Mouse (Mus musculus) layer of hippocampus, postnatal 14 days (tissue): ENCODE measurements around the gene Armc8. TPM values are rescaled to one million over a fixed set of nuclear protein-coding genes. Genes with fewer than 3 reads are reported as not detected.
A peak's percentile ranks its signal among the peaks of the same experiment; 100 is the strongest.
"Not testable (repeated sequence)": the region's sequence is repeated elsewhere in the genome, so short reads cannot be mapped to it uniquely, and the experiment has no call there.

Source experiments
- DNase-seq, 2 experiments: peaks; one replicate each; pipeline ENCODE4 v3.0.0; 2021 to 2022; ENCODE audit warnings: low spot score in 2 of 2, mixed read lengths in 1 of 2
- long read RNA-seq, 2 experiments: library from polyadenylated mRNA; stranded (forward); transcript quantifications; one replicate each; pipeline ENCODE4 v2.0.0; 2021
- total RNA-seq, 2 experiments: library from RNA; stranded (reverse); gene quantifications; 2 replicates each; pipeline ENCODE4 v1.2.3; 2021

The Armc8 gene
- total RNA-seq = 10 to 100 TPM; 53.3 to 53.7 TPM
- long read RNA-seq, experiment 1, full-length matches to known transcripts = 32 of 45 reads
- long read RNA-seq, experiment 1, partial matches to known transcripts = 7 of 45 reads
- long read RNA-seq, experiment 1, other reads (novel, unspliced or antisense) = 6 of 45 reads
- long read RNA-seq, experiment 2, full-length matches to known transcripts = 53 of 71 reads
- long read RNA-seq, experiment 2, partial matches to known transcripts = 6 of 71 reads
- long read RNA-seq, experiment 2, other reads (novel, unspliced or antisense) = 12 of 71 reads

DNA sequence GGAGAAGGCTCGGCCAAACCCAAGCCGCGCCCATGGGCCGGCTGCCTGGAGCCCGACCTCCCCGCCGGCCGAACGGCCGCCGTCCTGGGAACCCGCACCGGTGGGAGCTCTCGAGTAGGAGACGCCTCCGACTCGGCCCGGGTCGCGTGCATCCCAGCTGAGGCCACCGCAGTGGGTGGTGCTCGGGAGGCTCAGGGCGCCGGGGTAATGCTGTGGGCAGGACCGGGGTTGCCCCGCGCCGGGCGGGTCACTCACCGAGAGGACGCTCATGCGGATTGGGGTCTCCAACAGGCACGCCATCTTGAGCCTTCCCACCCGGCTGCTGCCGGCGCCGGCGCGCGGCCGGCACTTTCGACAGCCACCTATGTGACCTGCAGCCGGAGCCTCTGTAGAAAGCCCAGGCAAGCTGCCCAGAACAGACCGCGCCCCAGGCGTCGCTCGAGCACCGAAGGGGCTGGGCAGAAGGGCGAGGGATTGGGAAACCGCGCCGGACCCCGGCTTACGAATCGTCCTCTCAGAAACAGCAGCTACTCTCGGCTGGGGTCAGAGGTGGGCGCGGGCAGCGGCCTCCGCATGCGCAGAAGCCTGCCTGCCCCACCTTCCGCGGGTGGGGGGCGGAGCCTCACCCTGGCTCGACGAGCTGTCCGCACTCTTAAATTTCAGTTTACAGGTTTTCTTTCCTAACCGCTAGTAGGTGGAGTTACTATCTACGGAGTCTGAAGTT lies at the start of gene Armc8:
Gene Armc8 (minus strand): TSS at position 553 of the 724 bp plus-strand sequence.
- peak; percentile 92 to 96 for DNase-seq

DNA sequence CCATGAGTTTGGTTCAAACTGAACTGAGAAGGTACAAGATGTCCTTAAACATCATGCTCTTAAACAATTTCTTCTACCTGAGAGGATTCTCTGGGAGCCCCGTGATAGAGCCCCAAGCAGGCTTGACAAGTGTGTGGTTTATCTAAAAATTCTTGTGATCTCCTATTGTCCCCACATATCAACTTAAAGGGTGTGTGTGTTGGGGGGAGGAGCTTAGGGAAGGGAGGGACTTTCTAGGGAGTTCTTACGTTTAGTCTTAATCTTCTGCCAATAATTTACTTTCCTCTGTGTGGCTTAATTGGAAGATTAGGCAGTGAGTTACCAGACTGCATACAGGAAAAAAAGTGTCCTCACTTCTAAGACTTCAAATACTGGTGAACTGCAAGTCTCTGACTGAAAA lies 43.5 kb upstream of the Armc8 start, which contains the start of gene A4gnt:
Gene A4gnt (plus strand): TSS at position 301 of the 400 bp plus-strand sequence.
- DNase-seq = no peak

DNA sequence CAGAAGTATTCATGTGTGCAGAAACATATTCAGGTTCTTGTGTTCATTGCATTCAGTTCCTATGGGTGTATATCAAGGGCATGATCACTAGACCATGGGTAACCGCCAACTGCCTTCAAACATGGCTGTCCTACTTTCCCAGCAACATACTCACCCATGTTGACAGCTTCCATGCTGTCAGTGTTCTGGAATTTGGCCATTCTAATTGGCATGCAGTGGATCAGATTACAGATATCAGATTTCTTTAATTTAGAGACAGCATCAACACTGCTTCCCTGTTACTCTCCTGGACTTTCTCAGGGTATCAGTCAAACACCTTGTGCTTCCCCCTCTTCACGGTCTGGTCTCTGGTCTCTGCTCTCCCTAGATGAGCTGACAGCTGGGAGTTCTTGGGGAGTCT lies 34.9 kb upstream of the Armc8 start:
- no peak for DNase-seq

DNA sequence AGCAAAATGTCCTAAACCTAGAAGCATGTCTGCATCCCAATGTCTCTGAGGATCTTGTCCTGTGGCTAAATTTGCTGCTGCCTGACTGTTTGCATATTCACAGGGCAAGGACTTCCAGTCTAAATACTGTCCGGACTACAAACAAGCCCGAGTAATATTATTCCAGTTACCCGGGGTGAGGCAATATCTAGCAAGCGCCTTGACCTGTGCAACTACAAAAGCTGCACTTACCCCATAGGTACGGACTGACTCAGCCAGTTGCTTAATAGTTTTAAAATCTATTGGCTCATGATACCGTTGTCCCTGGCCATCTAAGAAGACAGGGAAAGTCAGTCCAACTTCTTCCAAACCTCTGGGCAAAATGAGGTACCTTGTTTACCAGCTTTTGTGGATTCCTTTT lies 30.4 kb upstream of the Armc8 start:
- not testable (repeated sequence) for DNase-seq

DNA sequence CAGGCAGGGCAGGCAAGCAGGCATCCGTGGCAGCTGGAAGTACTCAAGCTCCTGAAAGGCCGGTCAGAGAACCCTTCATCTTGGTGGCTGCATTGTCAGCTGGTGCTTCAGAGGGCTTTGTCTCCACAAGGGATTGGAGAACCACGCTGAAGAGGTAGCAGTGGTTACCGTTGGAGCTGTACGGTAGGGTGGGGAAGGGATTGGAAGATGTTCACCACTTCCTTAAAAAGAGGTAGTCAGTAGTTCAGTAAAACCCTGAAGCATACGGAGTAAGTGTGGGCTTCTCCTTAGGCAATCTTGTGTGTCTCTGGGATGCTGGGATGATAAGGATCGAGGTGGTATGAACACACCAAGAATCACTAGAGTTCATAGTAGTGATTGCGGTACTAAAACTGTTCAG lies 22.4 kb upstream of the Armc8 start:
- DNase-seq = no peak

DNA sequence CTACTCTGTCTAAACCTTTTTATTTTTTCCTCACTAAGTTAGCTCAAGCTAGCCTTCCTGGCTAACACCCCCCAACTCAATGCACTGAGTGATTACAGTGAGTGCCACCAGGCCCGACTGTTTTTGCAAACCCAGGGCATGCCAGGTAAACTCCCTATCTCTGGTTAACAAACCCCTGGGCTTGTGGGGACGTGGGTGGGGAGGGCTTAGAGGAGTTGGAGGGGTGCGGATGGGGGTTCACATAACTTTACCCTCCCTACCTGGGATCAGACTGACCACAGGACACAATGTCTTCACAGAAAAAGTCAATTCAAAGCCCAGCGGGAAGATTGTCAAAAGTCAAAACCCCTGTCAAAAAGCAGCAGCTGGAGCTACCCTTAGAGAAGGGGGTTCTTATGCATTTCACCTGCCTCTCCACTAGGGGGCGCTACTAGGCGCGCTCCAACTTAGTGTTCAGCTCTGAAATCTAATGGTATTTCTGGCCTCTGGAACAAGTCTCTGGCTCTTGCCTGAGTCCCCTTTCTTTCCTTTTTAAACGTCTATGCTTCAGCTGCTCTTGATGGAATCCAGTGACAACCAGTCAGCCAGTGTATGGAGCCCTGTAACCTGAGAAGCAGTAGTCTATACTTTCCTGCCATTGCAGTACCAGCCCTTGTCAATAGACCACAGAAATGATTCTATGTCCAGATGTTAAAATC lies 19.0 kb upstream of the Armc8 start:
- peak; percentile 39 to 42 for DNase-seq

DNA sequence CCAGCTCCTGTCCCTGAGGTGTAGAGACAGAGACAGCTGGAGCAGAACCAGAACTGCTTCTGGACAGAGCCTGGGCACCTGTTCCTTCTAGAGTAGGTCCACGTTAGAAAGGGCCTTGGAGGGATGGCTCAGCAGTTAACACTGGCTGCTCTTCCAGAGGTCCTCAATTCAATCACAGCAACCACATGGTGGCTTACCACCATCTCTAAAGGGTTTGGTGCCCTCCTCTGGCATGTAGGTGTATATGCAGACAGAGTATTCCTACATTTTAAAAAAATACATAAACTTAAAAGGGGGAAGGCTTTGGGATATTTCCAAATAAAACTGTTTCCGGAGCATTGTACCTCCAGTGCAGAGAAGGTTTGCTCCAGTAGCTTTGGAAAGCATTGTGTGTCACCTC lies 12.0 kb upstream of the Armc8 start:
- peak in 1 of 2 experiments; percentile 42 for DNase-seq

DNA sequence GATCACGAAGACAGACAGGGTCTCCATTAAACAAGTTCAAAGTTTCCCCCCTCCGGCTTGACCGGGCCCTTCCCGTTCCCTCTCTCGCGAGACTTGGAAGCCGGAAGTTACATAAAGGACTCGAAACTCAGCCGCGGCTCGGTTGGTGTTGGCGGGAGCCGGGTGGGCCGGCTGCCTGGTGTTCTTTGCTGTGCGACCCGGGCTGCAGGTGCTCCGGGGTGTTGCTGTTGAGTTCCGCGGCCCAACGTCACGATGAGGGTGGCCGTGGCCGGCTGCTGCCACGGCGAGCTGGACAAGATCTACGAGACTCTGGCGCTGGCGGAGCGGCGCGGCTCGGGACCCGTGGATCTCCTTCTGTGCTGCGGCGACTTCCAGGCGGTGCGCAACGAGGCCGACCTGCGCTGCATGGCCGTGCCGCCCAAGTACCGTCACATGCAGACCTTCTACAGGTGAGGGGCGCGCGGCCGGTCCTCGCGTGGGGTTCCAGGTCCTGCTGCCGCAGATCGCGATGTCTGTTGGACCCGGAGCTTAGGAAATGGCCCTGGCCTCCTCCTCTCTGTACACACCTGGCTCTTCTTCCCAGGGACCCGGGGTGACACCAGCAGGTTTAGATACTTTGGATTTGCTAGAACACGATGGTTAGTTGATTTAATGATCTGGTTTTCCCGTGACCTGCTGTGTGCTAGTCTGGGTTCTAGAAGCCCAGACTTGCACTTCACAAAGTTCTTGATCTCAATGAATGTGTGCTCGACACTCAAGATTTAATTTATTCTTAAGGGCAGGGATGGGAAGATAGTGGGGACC lies 7.2 kb upstream of the Armc8 start, which contains the start of gene Dbr1:
Gene Dbr1 (plus strand): TSS at position 123 of the 804 bp plus-strand sequence.
- peak; percentile 88 to 94 for DNase-seq

DNA sequence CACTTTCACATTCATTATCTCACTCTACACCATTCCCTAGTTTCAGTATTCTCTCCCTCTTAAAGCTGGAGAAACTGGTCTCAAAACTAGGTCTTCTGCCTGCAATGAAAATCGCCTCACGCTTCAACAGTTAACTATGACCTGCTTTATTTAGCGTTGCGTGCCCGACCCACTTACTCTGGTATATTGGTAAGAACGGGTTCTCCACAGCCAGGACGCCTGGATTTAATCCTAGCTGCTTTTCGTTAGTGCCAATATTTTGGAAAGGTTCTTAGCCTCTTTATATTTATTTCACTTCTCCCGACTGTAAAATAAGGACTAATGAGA lies 335 bp upstream of the Armc8 start:
- DNase-seq = no peak

DNA sequence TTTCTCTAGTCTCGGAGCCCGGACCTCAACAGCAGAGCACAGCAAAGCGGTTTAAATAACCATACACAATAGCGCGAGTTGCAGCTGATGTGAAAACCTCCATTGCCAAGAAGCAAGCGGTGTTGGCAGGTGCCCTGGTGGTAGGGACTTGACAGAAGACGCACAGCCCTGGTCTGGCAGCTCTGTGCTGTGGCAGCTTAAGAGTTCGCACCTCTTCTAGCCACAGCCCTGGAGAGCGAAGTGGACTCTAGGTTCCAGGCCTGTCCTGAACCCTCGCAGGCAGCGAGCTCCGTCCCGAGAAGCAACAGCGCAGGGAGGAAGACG lies 714 bp downstream of the Armc8 start:
- peak in 1 of 2 experiments; percentile 14 for DNase-seq

DNA sequence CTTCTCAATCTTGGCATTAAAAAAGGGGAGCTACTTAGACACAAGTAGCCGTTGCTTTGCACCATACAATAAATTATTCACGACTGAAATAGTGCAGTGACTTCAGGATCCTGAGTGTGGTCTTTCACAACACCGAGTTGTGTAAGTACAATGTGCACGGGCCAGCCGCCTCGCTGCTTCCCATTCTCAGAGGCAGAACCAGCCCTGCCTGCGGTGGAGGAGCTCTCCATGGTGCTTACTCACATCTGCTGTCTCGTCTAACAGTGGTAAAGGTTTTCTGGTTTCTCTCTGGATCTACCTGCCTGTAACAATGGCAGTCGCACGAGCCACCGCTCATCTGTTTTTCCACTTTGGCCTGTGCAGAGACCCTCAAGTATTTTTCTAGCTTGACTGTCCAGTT lies 5.0 kb downstream of the Armc8 start:
- DNase-seq = no peak

DNA sequence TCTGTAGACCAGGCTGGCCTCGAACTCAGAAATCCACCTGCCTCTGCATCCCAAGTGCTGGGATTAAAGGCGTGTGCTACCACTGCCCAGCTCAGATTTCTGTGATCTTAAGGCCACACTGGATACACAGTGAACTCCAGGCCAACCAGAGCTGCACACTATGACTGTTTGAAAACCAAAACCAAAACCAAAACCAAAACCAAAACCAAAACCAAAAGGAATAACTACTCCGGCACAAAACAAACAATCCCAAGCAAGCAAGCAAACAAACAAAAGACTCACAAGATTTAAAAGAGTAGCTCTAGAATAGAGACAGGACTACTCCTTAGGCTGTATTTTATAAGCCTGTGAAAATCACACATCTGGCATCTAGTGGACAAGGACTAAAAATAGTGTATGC lies 8.3 kb downstream of the Armc8 start:
- no peak for DNase-seq

DNA sequence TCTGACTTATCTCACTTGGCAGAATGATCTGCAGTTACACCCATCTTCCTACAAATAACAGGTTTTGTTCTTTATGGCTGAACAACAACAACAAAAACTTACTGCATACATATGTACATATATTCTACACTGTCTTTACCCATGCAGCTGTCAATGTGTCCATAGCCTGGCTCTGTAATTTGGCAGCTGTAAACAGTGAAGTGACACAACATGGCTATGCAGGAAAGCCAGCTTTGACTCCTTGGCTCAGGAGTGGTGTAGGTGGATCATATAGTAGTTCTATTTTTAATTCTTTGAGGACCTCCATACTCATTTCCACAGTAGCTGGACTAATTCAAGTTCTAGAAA lies 9.2 kb downstream of the Armc8 start:
- DNase-seq = no peak

DNA sequence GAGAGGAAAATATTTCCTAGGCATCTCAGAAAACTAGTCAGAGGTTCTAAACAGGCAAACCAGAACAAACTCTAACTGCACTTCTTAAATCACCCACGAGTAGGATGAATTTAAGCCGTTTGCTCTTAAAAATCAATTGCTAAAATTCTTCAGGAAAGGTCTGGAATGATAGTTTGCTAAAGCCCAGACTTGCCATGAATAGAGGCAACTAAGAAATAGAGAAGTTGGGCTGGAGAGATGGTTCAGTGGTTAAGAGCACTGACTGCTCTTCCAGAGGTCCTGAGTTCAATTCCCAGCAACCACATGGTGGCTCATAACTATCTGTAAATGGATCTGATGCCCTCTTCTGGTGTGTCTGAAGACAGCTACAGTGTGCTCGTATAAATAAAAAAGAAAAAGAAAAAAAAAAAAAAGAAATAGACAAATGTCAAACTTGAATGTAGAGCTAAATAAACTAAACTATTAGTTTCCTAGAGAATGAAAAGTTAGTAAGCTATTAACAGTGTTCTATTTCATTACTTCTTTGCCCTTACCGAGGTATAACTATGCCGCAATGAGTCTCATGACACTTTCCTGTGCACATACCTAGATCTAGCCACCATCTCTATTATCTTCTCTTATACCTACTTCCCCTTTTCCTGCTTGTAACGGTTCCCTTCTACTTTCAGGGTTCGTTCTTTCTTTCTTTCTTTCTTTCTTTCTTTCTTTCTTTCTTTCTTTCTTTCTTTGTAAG lies 9.7 kb downstream of the Armc8 start:
- no peak for DNase-seq

DNA sequence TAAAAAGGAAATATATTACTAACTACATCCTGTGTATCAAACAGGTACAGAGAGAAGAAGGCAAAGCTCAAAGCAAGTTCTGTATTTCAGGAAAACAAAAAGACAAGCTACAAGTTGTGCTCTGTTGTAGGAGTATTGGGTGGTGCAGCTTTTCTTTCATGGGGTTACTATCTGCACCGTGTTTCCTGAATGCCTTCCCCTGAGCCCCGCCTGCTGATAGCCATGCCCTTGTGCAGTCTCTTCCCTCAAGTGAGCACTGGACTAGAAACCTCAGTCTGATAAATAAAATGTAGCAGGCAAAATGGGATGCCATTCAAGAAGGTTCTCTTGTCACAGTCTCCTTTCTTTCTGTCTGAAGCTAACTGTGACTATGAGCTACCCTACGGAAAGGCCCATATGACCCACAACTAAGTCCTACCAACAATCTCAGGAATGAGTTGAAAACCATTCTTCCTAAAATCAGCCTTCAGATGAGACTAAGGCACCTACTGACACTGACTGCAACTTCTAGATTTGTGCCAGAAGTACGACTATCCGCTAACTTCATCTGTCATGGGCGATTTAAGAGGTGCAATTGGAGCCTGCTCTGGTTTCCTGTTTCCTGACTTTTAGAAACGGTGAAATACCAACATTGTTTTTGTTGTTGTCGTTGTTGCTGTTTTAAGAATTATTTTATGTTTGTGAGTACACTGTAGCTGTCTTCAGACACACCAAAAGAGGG lies 11.0 kb downstream of the Armc8 start:
- DNase-seq = no peak

DNA sequence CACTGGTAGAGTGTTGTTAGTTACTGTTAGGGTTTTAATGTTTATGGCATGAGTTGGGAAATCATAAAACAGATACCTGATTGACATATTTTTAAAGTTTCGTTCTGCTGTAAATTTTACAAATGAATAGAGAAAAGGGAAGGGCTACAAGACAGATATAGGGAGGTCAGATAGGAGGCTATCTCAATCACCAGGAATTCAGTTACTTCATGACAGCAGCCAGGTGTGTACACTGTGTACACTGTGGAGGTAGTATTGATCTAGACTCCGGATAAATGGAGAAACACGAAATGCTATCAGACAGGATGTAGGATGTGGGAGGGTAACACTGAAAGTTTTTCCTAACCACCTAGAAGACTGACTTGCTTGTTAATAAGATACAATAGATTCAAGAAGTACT lies 13.4 kb downstream of the Armc8 start:
- no peak for DNase-seq

DNA sequence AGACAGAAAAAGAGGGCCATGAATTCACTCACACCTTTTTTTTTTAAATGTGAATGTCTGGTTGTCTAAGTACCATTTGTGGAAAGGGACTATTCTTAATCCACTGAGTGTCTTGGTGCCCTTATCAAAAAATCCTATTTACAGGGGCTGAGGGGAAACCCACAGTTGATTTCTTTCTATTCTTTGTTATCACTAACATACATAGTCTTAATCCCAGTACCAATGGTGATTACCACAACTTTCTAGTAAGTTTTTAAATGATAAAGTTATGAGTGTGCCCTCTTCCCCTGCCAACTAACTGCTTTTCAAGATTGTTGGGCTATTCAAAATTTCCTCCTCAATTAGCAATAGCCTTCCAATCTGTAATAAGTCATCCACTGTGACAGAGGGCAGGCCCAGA lies 14.6 kb downstream of the Armc8 start:
- DNase-seq = no peak

DNA sequence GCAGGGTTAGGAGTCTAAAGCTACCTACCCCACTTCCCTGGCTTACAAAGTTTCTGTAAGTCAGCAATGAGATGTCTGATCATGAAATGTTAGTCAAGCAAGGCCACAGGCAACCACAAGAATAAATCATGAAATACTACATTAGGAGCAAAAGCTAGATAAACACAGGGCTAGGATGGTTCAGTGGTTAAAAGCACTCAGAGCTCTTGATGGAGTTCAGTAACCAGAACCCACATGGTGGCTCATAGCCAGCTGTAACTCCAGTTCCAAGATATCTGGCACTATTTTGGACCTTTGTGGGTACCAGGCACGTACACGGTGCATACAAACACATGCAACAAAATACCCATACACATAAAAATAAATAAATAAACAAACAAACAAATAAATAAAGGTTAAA lies 15.7 kb downstream of the Armc8 start:
- no peak for DNase-seq

DNA sequence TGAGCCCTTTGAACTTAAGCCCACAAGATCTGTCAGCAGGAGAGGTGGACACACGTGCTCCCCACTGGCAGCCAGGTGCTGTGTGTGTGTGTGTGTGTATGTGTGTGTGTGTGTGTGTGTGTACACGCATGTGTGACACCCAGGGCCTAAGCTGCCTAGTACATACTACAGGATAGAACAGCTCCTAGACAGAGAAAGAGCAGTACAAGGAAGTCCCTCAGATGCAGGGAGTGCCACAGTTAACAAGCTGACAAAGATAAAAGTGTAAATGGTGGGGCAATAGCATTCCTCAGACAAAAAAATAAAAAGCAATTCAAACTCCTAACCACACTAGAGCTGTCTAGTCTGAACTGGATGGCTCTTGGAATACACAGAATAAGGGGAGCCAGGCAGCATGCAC lies 16.6 kb downstream of the Armc8 start:
- no peak for DNase-seq

DNA sequence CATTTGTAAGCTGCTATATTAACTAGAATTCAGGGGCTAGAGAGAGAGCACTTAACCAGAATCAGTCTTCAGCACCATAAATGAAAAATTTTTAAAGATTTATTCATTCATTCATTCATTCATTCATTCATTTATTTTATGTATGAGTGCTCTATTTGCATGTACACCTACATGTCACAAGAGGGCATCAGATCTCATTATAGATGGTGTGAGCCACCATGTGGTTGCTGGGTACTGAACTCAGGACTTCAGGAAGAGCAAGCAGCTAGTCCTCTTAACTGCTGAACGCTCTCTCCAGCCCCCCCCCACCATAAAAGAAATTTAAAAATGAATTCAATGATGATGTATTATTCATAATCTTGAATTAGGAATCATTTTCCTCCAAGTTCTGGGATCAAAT lies 22.4 kb downstream of the Armc8 start:
- no peak for DNase-seq
